8 mouse cellular contexts compared by ENCODE assay signal in genomic region chr8:84471271-84471995, GRCm38 (mm10).
DNase-seq lines count a peak whose midpoint lies in the region; ATAC-seq and TF ChIP-seq lines count a peak whose summit lies in the region.

No protein-coding gene starts in this region.

- H3K27ac ChIP-seq in gastrocnemius, adult 2 months, result no peak overlapping the region

- ATAC-seq in monocyte, adult 5-6 weeks (replicated peaks; ENCODE audit: insufficient number of reproducible peaks, low FRiP score, low TSS enrichment, poor library complexity, severe bottlenecking), result no peak

- intact Hi-C loops in gastrocnemius, adult 2 months (cut with DNase I), result no loop called here
- intact Hi-C loops in heart, postnatal 14 days (cut with DNase I), result no loop called here

- DNase-seq in gastrocnemius, adult 2 months, result peak; percentile 39
- DNase-seq in gastrocnemius, postnatal 25 days, result no peak
- DNase-seq in ES-CJ7 (ENCODE audit: low read depth, low spot score), result peak; percentile 69
- DNase-seq in cerebellum, adult 11 months, result peak; percentile 56
- DNase-seq in heart, postnatal 14 days, result peak; percentile 74 to 83
- peak; percentile 71 for DNase-seq in lung, postnatal 14 days
- DNase-seq in thymus, postnatal 4 days, result peak; percentile 76

- no peak for TF ChIP-seq CTCF in gastrocnemius, adult 2 months (IDR thresholded peaks at IDR 0.05)

- H3K4me3 ChIP-seq in gastrocnemius, adult 2 months, result no peak overlapping the region
